ENCODE assay signal across 10 mouse cellular contexts in genomic region chr19:53786836-53787235, GRCm38 (mm10).
DNase-seq lines count a peak whose midpoint lies in the region; ATAC-seq and TF ChIP-seq lines count a peak whose summit lies in the region.
"Had no signal": no experiment of that assay in that cellular context is flagged by ENCODE, and none has a peak within 500 bp of the region (broad histone marks: within the 10 kb centered on the region; RNA-seq: fewer than 3 reads in every experiment).

No protein-coding gene starts in this region.

- H3K27me3 ChIP-seq in heart, adult 2 months (ENCODE audit: control insufficient read depth, insufficient read depth, low read length): no peaks in the 10 kb centered on the region
- H3K27me3 ChIP-seq in kidney, embryonic 15.5 days: no peaks in the 10 kb centered on the region
- H3K27me3 ChIP-seq: hindbrain, embryonic 15.5 days; neural tube, embryonic 15.5 days had no signal

- ATAC-seq in kidney, embryonic 15.5 days (replicated peaks; ENCODE audit: low FRiP score): no peak

- no peak for DNase-seq in heart, adult 2 months
- DNase-seq in heart, postnatal 10 days: no peak
- no peak for DNase-seq in kidney, postnatal 4 days
- peak; percentile 40 for DNase-seq in forelimb bud, embryonic 11.5 days (ENCODE audit: low read depth, low spot score)
- no peak for DNase-seq in layer of hippocampus, adult 18-20 months (ENCODE audit: low spot score in 2 of 2)
- DNase-seq: lung, adult 2 months had no signal

- peaks cover 9% of the 10 kb centered on the region for H3K36me3 ChIP-seq in heart, adult 2 months (ENCODE audit: control insufficient read depth, insufficient read depth, low read length)
- H3K36me3 ChIP-seq in kidney, embryonic 15.5 days: no peaks in the 10 kb centered on the region
- H3K36me3 ChIP-seq: hindbrain, embryonic 15.5 days; neural tube, embryonic 15.5 days had no signal

- H3K79me2 ChIP-seq in heart, adult 2 months (replicated peaks; ENCODE audit: control insufficient read depth, insufficient read depth, low read length): no peaks in the 10 kb centered on the region

- no peaks in the 10 kb centered on the region for H3K9me3 ChIP-seq in kidney, embryonic 15.5 days (replicated peaks)
- H3K9me3 ChIP-seq: hindbrain, embryonic 15.5 days; neural tube, embryonic 15.5 days had no signal

- no peak for TF ChIP-seq EP300 in heart, adult 2 months (IDR thresholded peaks at IDR 0.05; ENCODE audit: insufficient read depth, low read depth, low read length)

- TF ChIP-seq POLR2A in heart, adult 2 months (IDR thresholded peaks at IDR 0.05; ENCODE audit: insufficient read depth, low read depth, low read length): no peak

- 60% methylated on average over 5 of the region's 5 CpGs for WGBS in heart, adult 2 months
- 62% methylated on average over 5 of the region's 5 CpGs for WGBS in kidney, embryonic 15.5 days

- no peak overlapping the region for H3K4me2 ChIP-seq in kidney, embryonic 15.5 days
- H3K4me2 ChIP-seq: hindbrain, embryonic 15.5 days; neural tube, embryonic 15.5 days had no signal

- intact Hi-C loops in heart, adult 2 months (cut with DNase I): no loop called here
- intact Hi-C loops in heart, postnatal 10 days (cut with DNase I): no loop called here

- peak overlapping the region; percentile 26 for H3K27ac ChIP-seq in heart, adult 2 months
- H3K27ac ChIP-seq in kidney, embryonic 15.5 days: peak overlapping the region; percentile 73
- H3K27ac ChIP-seq in brown adipose tissue, adult 24 weeks (replicated peaks; ENCODE audit: low read depth, low read length): 0 out of 2 replicates have a peak overlapping the region, but pooled peaks have one; percentile 33
- H3K27ac ChIP-seq: hindbrain, embryonic 15.5 days; neural tube, embryonic 15.5 days had no signal

- H3K4me1 ChIP-seq in heart, adult 2 months (ENCODE audit: control insufficient read depth, insufficient read depth, low read length): peaks cover 7% of the 10 kb centered on the region; the same call in 1 of the 2 replicates
- H3K4me1 ChIP-seq in kidney, embryonic 15.5 days: peaks cover 38% of the 10 kb centered on the region
- peaks cover 11% of the 10 kb centered on the region for H3K4me1 ChIP-seq in brown adipose tissue, adult 24 weeks (ENCODE audit: control insufficient read depth, insufficient read depth, insufficient read length, low read length)

- no peak overlapping the region for H3K9ac ChIP-seq in heart, adult 2 months (ENCODE audit: low read depth, low read length)
- H3K9ac ChIP-seq in kidney, embryonic 15.5 days: no peak overlapping the region
- H3K9ac ChIP-seq: hindbrain, embryonic 15.5 days; neural tube, embryonic 15.5 days had no signal

- H3K4me3 ChIP-seq in heart, adult 2 months: no peak overlapping the region
- no peak overlapping the region for H3K4me3 ChIP-seq in kidney, embryonic 15.5 days (replicated peaks)
- no peak overlapping the region for H3K4me3 ChIP-seq in brown adipose tissue, adult 24 weeks (ENCODE audit: insufficient read depth, low read depth, low read length)
- H3K4me3 ChIP-seq: hindbrain, embryonic 15.5 days; neural tube, embryonic 15.5 days had no signal

- TF ChIP-seq CTCF in heart, adult 2 months (IDR thresholded peaks at IDR 0.05): no peak
